In the genomic region with DNA sequence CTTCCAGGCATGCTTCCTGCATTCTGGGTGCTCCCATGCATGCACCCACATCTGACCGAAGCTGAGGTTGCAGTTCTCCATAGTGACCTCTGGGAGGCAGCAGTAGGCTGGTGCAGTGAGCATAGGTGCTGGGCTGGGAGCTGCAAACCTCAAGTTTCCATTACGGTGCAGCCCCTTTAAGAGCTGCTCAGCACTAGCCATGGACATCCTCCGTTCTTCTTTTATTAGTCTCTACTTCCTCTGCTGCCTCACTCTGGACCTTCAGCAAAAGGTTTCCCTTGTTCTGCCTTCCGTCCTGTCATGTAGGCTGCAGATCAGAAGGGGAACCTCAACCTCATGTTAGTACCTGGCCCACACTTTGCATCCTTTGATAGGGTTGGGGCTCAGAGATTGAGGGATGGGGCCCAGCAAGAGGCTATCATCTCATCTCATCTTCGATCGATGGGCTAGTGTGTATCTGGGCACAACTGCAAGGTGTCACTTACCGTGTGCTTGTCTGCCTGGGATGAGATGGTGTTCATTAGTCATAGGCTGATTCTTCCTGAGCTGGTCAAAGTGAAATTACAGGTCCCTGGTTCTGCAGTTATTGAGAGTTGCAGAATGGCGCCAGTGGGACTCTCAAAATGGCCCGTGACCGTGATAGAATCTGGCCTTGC, we compare ENCODE assay signal across 7 mouse cellular contexts. TPM values are rescaled to one million over a fixed set of nuclear protein-coding genes. Genes with fewer than 3 reads are reported as not detected.
DNase-seq lines count a peak whose midpoint lies in the region; ATAC-seq and TF ChIP-seq lines count a peak whose summit lies in the region.

No protein-coding gene starts in this region.

- H3K4me3 ChIP-seq in ES-Bruce4 (ENCODE audit: low read depth, low read length): peak overlapping the region; percentile 56; the same call in 1 of the 2 replicates
- peak overlapping the region; percentile 56 for H3K4me3 ChIP-seq in embryonic facial prominence, embryonic 12.5 days
- no peak overlapping the region for H3K4me3 ChIP-seq in lung, postnatal 0 days (ENCODE audit: low read depth, low read length)

- no peaks in the 10 kb centered on the region for H3K36me3 ChIP-seq in ES-Bruce4 (ENCODE audit: control insufficient read depth, insufficient read depth, low read length, poor library complexity, severe bottlenecking)
- H3K36me3 ChIP-seq in embryonic facial prominence, embryonic 12.5 days: no peaks in the 10 kb centered on the region
- H3K36me3 ChIP-seq in lung, postnatal 0 days (ENCODE audit: insufficient read depth, low read length): no peaks in the 10 kb centered on the region

- peak overlapping the region; percentile 98 for H3K4me2 ChIP-seq in embryonic facial prominence, embryonic 12.5 days (replicated peaks)
- H3K4me2 ChIP-seq in lung, postnatal 0 days (replicated peaks; ENCODE audit: low read depth, low read length): peak overlapping the region; percentile 88

- ATAC-seq in embryonic facial prominence, embryonic 12.5 days (ENCODE audit: insufficient number of reproducible peaks, insufficient read depth, low FRiP score, low TSS enrichment): no peak
- ATAC-seq in lung, postnatal 0 days: peak; percentile 18

- peaks cover 5% of the 10 kb centered on the region for H3K4me1 ChIP-seq in ES-Bruce4 (ENCODE audit: control insufficient read depth, insufficient read depth, low read length)
- H3K4me1 ChIP-seq in embryonic facial prominence, embryonic 12.5 days: peaks cover 52% of the 10 kb centered on the region
- peaks cover 34% of the 10 kb centered on the region for H3K4me1 ChIP-seq in lung, postnatal 0 days (ENCODE audit: insufficient read depth, low read depth, low read length)

- TF ChIP-seq POLR2A in ES-Bruce4 (IDR thresholded peaks at IDR 0.05; ENCODE audit: insufficient read depth, low read length): no peak

- peak; percentile 96 for TF ChIP-seq CTCF in ES-Bruce4 (IDR thresholded peaks at IDR 0.05; ENCODE audit: low read depth, low read length)
- TF ChIP-seq CTCF in lung, postnatal 0 days (IDR thresholded peaks at IDR 0.05): peak; percentile 98

- H3K27me3 ChIP-seq in ES-Bruce4 (ENCODE audit: control insufficient read depth, insufficient read depth, low read length, poor library complexity, severe bottlenecking): no peaks in the 10 kb centered on the region
- H3K27me3 ChIP-seq in embryonic facial prominence, embryonic 12.5 days: peaks cover 26% of the 10 kb centered on the region
- H3K27me3 ChIP-seq in lung, postnatal 0 days (replicated peaks; ENCODE audit: insufficient read depth, low read length): 0 out of 2 replicates have a peak, but pooled peaks cover 3% of the 10 kb centered on the region

- intact Hi-C loops in heart, postnatal 10 days (cut with DNase I): loop anchor here (1.0 to 5.0 kb wide), 3 partner anchors 44 to 185 kb away; no protein-coding TSS in a partner anchor

- 10% methylated on average over 10 of the region's 10 CpGs for WGBS in embryonic facial prominence, embryonic 12.5 days
- 11% methylated on average over 10 of the region's 10 CpGs for WGBS in lung, postnatal 0 days

- no peaks in the 10 kb centered on the region for H3K9me3 ChIP-seq in ES-Bruce4 (replicated peaks; ENCODE audit: control insufficient read depth, insufficient read depth, low read length, poor library complexity, severe bottlenecking)
- no peaks in the 10 kb centered on the region for H3K9me3 ChIP-seq in embryonic facial prominence, embryonic 12.5 days
- no peaks in the 10 kb centered on the region for H3K9me3 ChIP-seq in lung, postnatal 0 days (ENCODE audit: low read length)

- H3K27ac ChIP-seq in ES-Bruce4 (ENCODE audit: insufficient read depth, low read length): no peak overlapping the region
- no peak overlapping the region for H3K27ac ChIP-seq in embryonic facial prominence, embryonic 12.5 days
- no peak overlapping the region for H3K27ac ChIP-seq in lung, postnatal 0 days (ENCODE audit: low read length)

- TF ChIP-seq EP300 in ES-Bruce4 (IDR thresholded peaks at IDR 0.05; ENCODE audit: insufficient read depth, low read depth, low read length): no peak
- TF ChIP-seq EP300 in lung, postnatal 0 days (IDR thresholded peaks at IDR 0.05): no peak

- peak; percentile 82 for DNase-seq in adrenal gland, postnatal 14 days
- DNase-seq in heart, postnatal 10 days: peak; percentile 82 to 84
- DNase-seq in kidney, postnatal 4 days: peak; percentile 68 to 80
- peak; percentile 84 for DNase-seq in lung, postnatal 0 days (ENCODE audit: low spot score)
- DNase-seq in retina, postnatal 1 day: peak; percentile 87

- no peak overlapping the region for H3K9ac ChIP-seq in ES-Bruce4 (ENCODE audit: low read depth, poor library complexity, severe bottlenecking)
- no peak overlapping the region for H3K9ac ChIP-seq in embryonic facial prominence, embryonic 12.5 days
- H3K9ac ChIP-seq in lung, postnatal 0 days (replicated peaks; ENCODE audit: low read depth): no peak overlapping the region

RNA-seq across cellular contexts. Expression of a gene that starts 5.9 kb away (rescaled TPM):
- polyA plus RNA-seq in ES-Bruce4 (2011; ENCODE audit: insufficient read depth, insufficient read length, low read depth, missing spikeins): 37.4 and 39.9 TPM in 2 replicates
- total RNA-seq in adrenal gland, postnatal 14 days (2021): 49.4 and 58.4 TPM in 2 replicates
- 36.8 and 43.3 TPM in 2 replicates for polyA plus RNA-seq in embryonic facial prominence, embryonic 12.5 days (2016; fragmentation: Nextera tagmentation; extraction: Ambion mirVana)
- total RNA-seq in heart, postnatal 10 days (2021): 10 to 100 TPM; 37.3 to 38.9 TPM
- polyA plus RNA-seq in lung, postnatal 0 days (2015; fragmentation: Nextera tagmentation; extraction: Ambion mirVana): 100 and 107 TPM in 2 replicates

RNA-seq across cellular contexts. Expression of a gene that starts 6.0 kb away (rescaled TPM):
- 12.1 and 15.3 TPM in 2 replicates for polyA plus RNA-seq in ES-Bruce4 (2011; ENCODE audit: insufficient read depth, insufficient read length, low read depth, missing spikeins)
- total RNA-seq in adrenal gland, postnatal 14 days (2021): 74.5 TPM in 2 replicates
- polyA plus RNA-seq in embryonic facial prominence, embryonic 12.5 days (2016; fragmentation: Nextera tagmentation; extraction: Ambion mirVana): 66.2 and 68.9 TPM in 2 replicates
- total RNA-seq in heart, postnatal 10 days (2021): 10 to 100 TPM; 59.8 to 65.5 TPM
- polyA plus RNA-seq in lung, postnatal 0 days (2015; fragmentation: Nextera tagmentation; extraction: Ambion mirVana): 48.0 and 50.5 TPM in 2 replicates

RNA-seq across cellular contexts. Expression of a gene that starts 13.8 kb away (rescaled TPM):
- polyA plus RNA-seq in ES-Bruce4 (2011; ENCODE audit: insufficient read depth, insufficient read length, low read depth, missing spikeins): 99.0 and 107 TPM in 2 replicates
- total RNA-seq in adrenal gland, postnatal 14 days (2021): 199 and 204 TPM in 2 replicates
- 17.0 and 19.6 TPM in 2 replicates for polyA plus RNA-seq in embryonic facial prominence, embryonic 12.5 days (2016; fragmentation: Nextera tagmentation; extraction: Ambion mirVana)
- total RNA-seq in heart, postnatal 10 days (2021): 100 to 1,000 TPM; 297 to 312 TPM
- polyA plus RNA-seq in lung, postnatal 0 days (2015; fragmentation: Nextera tagmentation; extraction: Ambion mirVana): 45.1 and 49.6 TPM in 2 replicates

RNA-seq across cellular contexts. Expression of a gene that starts 20.1 kb away (rescaled TPM):
- polyA plus RNA-seq in ES-Bruce4 (2011; ENCODE audit: insufficient read depth, insufficient read length, low read depth, missing spikeins): 13.5 and 14.0 TPM in 2 replicates
- 14.2 and 23.2 TPM in 2 replicates for total RNA-seq in adrenal gland, postnatal 14 days (2021)
- 12.8 and 13.3 TPM in 2 replicates for polyA plus RNA-seq in embryonic facial prominence, embryonic 12.5 days (2016; fragmentation: Nextera tagmentation; extraction: Ambion mirVana)
- 10 to 100 TPM; 23.2 to 26.1 TPM for total RNA-seq in heart, postnatal 10 days (2021)
- polyA plus RNA-seq in lung, postnatal 0 days (2015; fragmentation: Nextera tagmentation; extraction: Ambion mirVana): 74.9 and 82.0 TPM in 2 replicates

RNA-seq across cellular contexts. Expression of a gene that starts 26.0 kb away (rescaled TPM):
- 33.3 and 43.5 TPM in 2 replicates for polyA plus RNA-seq in ES-Bruce4 (2011; ENCODE audit: insufficient read depth, insufficient read length, low read depth, missing spikeins)
- 1,289 and 1,648 TPM in 2 replicates for total RNA-seq in adrenal gland, postnatal 14 days (2021)
- 13.9 and 14.6 TPM in 2 replicates for polyA plus RNA-seq in embryonic facial prominence, embryonic 12.5 days (2016; fragmentation: Nextera tagmentation; extraction: Ambion mirVana)
- total RNA-seq in heart, postnatal 10 days (2021): 100 to 1,000 TPM; 244 to 353 TPM
- polyA plus RNA-seq in lung, postnatal 0 days (2015; fragmentation: Nextera tagmentation; extraction: Ambion mirVana): 96.0 and 116 TPM in 2 replicates
